Mouse (Mus musculus) megakaryocyte-erythroid progenitor cell, adult 5-6 weeks (primary cell): ENCODE results near the gene Plcb1. TPM values are rescaled to one million over a fixed set of nuclear protein-coding genes. Genes with fewer than 3 reads are reported as not detected.

Experiments used
- ATAC-seq: replicated peaks from 2 replicates; pipeline ENCODE4 v1.8.0; 2016; ENCODE audit warnings: mild to moderate bottlenecking, inconsistent platforms; ENCODE audit not compliant: severe bottlenecking, poor library complexity, low FRiP score, low TSS enrichment
- total RNA-seq, 2 experiments: library from RNA; stranded (forward) in 1 of 2; stranded (reverse) in 1 of 2; fragments of 200-1000, 215-1000 nt in 1 of 2; fragments of >200 nt in 1 of 2; fragmentation: Nextera tagmentation in 1 of 2; gene quantifications; 2 replicates each; pipeline ENCODE4 v1.2.3; 2014 to 2017

Gene Plcb1
- total RNA-seq, 2 experiments from 2014 or later, result 0.89 TPM; not detected in 1

DNA sequence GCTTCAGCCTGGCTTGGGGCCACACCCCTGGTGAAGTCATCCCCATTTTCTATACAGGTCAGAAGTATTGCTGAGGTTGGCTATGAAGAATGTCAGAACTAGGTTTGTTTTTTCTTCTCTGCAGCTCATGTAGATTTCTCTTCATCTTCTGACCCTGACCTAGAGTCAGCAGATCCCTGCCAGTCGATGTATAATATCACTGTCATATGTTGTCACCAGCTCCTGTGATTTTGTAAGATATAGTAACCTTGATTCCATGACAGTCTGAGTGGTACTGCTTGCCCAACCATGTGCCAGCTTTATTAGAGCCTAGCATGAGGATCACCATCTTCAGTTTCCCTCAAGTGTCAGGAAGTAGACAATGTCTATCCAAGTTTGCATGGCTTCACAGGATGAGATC, 233.7 kb downstream of the Plcb1 start:
- no peak for ATAC-seq

DNA sequence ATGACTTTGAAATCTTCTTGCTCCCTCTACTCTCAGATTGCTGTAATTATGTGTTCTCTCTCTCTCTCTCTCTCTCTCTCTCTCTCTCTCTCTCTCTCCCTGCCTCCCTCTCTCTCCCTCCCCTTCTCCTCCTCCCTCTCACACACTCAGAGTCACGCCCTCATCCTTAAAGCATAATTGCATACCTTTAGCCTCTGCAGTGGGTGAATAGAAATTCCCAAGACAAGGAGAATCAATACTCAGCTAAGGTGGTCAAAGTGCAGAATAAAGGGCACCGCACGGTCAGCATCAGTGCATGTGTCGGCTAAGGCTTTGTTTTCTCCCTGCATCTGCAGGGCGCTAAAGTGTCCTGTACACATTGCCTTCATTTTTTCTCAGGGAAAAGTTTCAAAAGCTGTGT, 243.4 kb downstream of the Plcb1 start:
- no peak for ATAC-seq

- ATAC-seq, result no peak
Measured at GRCm38 (mm10) chr2:135029700-135030099, 243.8 kb downstream of the Plcb1 start.

DNA sequence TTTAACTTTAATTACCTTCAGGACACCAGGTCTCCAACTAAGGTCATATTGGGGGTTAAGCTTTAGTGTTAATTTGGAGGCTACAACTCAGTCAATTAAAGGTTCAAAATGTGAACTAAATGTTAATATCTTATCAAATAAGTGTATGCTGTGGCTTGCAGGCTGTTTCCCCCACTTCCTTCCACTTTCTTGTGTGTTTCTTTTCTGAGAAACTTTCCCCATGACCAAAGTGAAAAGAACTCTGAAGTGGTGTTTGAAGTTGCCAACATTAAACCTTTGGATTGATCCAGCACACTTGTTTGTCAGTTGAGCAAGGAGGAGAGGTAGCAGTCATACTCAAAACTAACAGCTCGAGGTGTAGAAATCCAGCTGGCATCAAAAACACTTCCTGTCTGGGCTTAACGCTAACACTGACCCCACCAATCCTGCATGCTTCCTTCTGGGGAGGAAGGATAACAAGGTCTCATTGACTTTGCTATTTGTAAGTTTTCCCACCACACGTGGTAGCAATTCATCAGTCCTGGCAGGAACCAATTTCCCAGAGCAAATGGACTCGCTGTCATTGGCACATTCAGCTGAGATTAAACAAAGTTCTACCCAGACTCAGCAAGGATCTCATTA, 249.9 kb downstream of the Plcb1 start:
- no peak for ATAC-seq

- no peak for ATAC-seq
Measured at GRCm38 (mm10) chr2:135048791-135049190, 262.9 kb downstream of the Plcb1 start.

DNA sequence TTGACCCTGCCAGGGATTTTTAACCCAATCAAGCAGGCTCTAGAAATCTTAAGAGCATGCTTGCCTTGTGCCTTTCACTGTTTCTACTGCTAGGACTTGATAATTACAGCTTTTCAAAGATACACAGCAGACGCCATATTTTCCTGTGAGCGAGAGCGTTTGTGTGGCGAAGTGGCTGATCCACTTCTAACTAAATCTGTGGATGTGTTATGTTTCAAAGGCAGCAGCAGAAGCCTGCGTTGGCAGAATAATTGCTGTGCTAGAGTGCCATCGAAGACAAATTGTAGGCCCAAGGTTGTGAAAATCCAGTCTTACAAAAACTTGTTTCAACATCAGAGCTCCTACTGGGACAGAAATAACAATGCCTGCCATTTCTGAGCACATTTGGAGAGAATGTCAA, 263.4 kb downstream of the Plcb1 start:
- ATAC-seq, result no peak

GRCm38 (mm10) chr2:135051540-135052288, 265.8 kb downstream of the Plcb1 start:
- ATAC-seq, result no peak

- no peak for ATAC-seq
Measured at GRCm38 (mm10) chr2:135053391-135053790, 267.5 kb downstream of the Plcb1 start.

- no peak for ATAC-seq
Measured at GRCm38 (mm10) chr2:135067419-135067818, 281.6 kb downstream of the Plcb1 start.

- ATAC-seq, result no peak
Measured at GRCm38 (mm10) chr2:135071349-135071748, 285.5 kb downstream of the Plcb1 start.

DNA sequence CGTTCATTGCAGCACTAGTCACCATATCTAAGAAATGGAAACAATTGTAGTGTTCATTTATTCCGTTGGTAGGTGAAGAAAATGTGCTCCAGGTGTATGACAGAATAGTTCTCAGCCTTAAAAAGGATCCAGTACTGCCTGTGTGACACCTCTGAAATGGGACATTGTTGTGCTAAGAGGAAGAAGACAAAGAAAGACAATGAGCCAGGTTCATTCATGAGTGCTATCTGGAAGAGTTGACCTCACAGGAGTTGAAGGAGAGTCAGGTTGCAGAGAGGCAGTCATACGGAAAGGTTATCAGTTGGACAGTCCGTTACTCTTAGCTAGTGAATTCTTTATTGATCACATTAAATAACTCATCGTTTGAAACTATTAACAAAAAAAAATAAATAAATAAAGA, 286.6 kb downstream of the Plcb1 start:
- no peak for ATAC-seq

DNA sequence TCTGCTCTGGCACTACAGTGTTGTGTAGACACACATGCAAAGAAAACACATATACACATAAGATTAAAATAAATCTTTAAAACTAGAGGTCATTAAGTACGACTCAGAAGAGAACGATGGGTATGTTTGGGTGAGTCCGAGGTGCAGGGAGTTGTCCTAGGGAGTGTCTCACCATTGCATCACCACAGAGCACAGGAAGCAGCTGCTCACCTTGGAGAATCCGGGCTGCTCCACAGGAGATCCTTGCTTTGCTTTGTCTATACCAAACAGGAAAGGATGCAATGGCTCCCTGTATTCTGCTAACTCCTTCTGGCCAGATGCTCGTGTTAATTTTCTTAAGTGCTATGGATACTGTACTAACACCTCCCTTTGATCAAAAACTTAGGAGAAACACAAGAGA, 287.1 kb downstream of the Plcb1 start:
- no peak for ATAC-seq

GRCm38 (mm10) chr2:135075375-135075774, 289.5 kb downstream of the Plcb1 start:
- ATAC-seq, result no peak

- ATAC-seq, result no peak
Measured at GRCm38 (mm10) chr2:135092588-135093162, 306.8 kb downstream of the Plcb1 start.

DNA sequence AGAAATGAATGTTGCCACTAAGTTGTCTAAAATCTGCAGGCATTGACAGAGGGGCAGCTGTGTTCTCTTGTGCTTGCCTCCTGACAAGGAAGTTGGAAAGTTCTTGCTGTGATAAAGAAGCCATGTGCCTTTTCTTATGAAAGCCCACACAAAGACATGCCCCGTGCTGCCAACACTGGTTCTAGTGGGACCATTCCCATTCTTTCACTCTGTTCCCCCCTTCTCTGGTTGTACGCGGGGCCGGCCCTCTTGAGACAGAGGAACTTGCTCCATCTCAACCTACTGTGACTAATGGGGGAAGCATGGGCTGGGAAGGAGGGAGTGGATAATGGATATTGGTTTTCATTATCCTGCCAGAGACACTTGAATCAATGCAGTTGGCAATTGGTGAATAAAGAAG, 315.4 kb downstream of the Plcb1 start:
- ATAC-seq, result no peak

GRCm38 (mm10) chr2:135101943-135102342, 316.1 kb downstream of the Plcb1 start:
- no peak for ATAC-seq

- ATAC-seq, result no peak
Measured at GRCm38 (mm10) chr2:135106649-135107048, 320.8 kb downstream of the Plcb1 start.

DNA sequence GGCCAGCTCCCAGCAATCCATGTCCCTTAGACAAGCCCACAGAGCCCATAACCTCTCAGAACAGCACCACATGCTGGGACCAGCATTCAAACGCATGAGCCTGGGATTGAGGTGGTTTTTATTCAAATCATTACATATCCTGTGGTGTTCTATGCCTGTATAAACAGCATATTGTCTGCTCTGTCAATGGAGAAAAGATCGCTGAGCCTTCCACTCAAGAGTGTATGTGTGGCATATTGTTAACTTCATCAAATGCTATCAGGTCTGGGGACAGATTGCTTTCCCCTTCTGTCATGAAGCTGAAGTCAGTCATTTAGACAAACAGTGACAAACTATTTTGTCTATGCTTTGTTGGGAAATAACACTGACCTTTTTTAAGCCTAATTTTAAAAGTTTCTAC, 322.7 kb downstream of the Plcb1 start:
- ATAC-seq, result no peak

- no peak for ATAC-seq
Measured at GRCm38 (mm10) chr2:135114501-135115128, 328.7 kb downstream of the Plcb1 start.

DNA sequence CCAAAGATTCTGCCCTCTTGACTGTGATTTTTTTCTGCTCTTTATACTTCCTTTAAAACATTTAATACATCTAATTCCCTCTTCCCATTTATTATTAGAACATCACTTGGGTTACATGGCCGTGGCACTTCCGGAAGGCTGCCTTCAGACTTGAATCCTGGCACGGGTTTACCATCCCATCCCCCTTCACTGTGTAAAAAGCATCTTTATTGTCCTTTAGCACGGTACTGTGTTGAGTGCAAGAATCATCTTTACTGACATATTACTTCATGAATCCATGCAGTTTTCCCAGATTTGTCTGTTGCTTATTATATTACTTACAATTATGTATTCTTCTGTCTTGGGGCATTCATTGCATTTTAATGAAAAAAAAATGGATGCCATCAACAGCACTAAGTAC, 337.2 kb downstream of the Plcb1 start:
- ATAC-seq, result no peak
